Mouse (Mus musculus) cerebellum, postnatal 4 days (tissue): ENCODE measurements around the gene Btg1.
A peak's percentile ranks its signal among the peaks of the same experiment; 100 is the strongest.

Source experiments
- DNase-seq, 2 experiments: peaks; one replicate each; pipeline ENCODE4 v3.0.0; 2022; ENCODE audit warnings: low spot score in 2 of 2, mixed read lengths in 1 of 2

The Btg1 gene

DNA sequence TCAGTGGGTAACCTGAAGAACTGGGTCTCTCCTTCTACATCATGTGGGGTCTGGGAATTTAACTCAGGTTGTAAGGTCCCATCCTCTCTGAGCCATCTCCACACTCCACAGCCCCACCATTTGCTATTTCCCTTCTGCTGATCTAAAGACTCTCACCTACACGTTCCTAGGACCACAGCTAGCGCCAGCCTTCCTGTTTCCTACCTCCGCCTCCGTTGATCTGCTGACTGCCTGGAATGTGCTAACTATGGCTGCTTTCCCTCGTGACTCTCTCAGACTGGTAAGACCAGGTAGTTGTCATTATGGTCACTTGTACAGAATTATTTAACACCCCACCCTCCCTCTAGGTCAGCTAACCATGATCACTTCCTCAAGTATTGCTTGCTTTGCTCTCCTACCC, 13.3 kb downstream of the Btg1 start:
- DNase-seq = no peak

DNA sequence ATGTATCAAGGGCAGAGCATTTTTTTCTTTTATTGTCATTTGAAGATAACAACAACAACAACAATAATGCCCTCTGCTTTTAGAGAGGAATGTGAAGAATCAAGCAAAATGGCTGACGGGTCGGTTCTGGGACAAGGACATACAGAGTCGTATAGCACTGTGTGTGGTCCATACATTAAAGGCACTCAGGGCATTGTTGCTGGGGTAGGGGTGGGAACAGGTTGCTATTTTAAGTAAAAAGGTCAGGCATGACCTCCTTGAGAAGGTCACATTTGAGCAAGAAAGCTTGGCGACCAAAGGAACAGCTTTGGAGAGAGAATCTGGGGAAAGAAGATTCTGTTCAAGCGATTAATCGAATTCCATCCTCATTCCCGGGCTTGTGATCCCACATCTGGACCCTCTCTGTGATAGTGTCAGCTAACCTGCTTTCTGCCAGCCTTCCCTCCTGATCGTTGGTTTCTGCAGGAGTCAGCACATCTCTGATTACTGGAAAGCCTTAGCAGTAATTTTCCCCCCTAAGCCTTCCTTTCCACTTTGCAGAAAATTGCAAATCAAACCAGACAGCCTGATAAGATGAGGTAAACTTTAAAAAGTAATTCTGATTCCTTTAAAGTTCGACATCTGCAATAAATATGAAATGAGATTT, 14.4 kb downstream of the Btg1 start:
- DNase-seq = no peak

DNA sequence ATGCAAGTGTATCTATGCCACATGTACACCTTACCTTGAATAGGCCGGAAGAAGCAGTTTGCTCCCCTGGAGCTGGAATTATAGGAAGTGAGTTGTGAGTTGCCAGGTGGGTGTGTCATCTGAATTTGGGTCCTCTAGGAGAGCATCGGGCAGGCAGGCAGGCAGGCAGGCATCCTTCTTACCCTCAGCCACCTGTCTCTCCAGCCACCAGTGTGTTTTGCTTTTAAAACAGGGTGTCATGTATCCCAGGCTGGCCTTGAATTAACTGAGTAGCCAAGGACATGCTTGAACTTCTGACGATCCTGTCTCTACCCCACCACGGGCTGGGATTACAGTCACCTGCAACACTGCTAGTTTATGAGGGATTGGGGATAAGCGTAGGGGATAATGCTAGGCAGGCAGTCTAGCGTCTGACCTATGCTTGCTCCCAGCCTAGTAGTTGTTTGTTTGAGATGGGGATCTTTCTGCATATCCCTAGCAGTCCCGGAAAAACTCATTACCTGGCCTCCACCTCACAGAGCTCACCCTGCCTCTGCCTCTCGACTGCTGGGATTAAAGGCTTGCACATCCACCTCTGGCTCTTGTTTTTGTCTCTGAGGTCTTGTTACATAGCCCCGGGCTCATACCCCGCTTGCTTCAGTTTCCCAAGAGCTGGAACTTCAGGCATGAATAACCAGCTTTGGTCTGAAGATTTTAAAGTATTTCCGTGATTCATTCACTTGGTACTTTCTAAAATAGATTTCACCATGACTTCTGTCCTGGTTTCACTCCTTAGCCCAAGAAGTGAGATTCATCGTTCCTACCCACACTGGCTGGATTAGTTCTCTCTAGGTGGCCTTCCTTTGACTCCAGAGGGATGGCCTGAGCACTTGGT, 15.7 kb downstream of the Btg1 start:
- DNase-seq = no peak

DNA sequence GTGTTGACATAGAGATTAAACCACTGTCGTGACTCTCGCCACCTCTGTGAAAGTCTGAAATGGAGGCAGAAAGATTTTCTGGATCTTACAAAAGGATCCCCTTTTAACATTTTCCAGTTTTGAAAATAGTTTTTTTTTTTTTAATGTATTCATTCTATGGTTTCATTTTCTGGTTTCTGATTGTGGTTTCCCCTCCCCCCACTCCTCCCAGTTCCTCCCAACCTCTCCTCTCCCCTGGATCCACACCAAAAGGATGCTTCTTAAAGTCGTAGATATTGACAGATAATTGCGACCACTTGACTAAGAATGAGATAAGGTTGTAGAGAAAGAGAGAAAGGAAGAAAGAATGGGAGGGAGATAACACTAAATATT, 16.3 kb downstream of the Btg1 start:
- no peak for DNase-seq

DNA sequence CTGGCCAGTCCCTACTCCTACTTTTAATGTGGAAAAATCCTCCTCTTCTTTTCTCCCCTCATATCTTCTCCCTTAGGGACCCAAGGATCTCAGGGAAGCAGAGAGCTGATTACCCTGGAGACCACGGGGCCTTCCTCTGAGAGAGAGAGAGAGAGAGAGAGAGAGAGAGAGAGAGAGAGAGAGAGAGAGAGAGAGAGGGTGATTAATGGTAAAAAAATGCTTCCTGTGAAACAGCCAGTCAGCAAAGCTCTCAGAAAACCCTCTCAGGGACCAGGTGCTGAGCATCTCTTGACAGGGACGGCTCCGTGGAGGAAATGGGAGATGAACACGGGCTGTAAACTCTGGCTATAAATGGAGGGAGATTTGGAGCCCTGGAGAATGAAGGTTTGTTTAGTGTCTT, 18.7 kb downstream of the Btg1 start:
- no peak for DNase-seq

DNA sequence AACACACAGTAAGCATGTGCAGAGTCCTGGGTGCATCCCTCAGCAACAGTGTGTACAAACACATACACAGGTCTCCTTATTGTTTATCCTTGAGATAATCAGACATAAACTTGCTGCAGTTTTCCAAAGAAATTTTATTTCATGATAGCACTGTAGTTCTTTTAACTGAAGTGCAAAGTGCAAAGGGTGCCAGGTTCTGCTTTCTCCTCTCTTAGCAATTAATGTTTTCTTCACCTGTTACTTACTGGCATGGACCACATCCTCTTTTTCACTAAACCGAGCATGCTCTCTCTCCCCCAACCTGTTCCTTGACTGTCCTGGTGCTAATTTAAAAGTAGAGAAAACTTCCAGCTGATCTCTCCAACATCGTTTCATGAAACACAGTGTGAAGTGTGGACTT, 21.7 kb downstream of the Btg1 start:
- DNase-seq = no peak

DNA sequence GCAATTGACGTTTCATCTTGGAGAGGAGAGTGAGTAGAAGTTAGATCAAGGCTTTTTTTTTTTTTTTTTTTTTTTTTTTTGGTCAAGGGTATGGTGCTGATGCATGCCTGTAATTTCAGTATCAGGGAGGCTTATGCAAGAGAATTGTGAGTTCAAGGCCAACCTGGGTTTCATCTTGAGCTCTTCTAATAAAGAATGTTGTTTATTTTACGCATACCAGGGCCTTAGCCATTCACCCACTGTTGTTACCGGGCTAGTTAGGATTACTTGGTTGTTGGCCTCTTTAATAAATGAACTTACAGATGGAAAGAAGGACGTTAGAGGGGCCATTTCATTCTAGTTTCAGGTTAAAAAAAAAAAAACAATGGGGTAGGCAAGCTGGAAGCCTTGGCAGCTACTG, 25.2 kb downstream of the Btg1 start:
- DNase-seq = no peak

DNA sequence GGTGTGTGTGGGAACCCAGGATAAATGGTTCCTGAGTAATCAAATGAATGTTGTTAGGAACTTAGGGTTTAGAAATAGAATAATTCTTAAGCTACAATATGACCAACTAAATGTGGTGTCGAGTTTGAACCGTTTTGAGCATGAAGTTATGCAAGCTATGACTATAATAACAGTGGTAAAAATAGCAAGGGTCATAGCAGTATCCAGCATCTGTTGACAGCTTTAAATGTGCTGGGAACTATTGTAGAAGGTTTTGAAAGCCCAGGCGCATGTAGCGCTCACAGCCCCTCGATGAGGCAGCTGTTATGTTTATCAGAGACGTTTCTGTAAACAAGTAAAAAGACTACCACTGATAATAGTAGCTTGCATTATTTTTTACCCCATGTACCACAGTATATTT, 25.9 kb downstream of the Btg1 start:
- DNase-seq = no peak

DNA sequence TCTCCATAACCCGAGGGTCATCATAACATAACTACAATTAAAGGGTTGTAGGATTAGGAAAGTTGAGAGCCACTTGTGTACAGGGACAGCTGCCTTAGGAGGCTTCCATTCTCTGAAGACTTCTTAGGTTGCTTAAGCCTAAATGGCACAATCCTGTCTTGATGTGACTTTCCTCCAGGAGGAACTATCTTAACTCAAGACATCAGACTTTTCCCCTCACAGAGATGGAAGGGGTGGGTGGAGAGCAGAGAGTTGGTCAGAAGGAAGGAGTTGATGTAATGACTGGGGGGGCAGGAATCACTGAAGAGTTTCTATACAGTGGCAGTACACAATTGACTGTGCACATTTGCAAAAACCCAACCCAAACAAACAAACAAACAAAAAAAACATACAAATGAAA, 28.4 kb downstream of the Btg1 start:
- no peak for DNase-seq

DNA sequence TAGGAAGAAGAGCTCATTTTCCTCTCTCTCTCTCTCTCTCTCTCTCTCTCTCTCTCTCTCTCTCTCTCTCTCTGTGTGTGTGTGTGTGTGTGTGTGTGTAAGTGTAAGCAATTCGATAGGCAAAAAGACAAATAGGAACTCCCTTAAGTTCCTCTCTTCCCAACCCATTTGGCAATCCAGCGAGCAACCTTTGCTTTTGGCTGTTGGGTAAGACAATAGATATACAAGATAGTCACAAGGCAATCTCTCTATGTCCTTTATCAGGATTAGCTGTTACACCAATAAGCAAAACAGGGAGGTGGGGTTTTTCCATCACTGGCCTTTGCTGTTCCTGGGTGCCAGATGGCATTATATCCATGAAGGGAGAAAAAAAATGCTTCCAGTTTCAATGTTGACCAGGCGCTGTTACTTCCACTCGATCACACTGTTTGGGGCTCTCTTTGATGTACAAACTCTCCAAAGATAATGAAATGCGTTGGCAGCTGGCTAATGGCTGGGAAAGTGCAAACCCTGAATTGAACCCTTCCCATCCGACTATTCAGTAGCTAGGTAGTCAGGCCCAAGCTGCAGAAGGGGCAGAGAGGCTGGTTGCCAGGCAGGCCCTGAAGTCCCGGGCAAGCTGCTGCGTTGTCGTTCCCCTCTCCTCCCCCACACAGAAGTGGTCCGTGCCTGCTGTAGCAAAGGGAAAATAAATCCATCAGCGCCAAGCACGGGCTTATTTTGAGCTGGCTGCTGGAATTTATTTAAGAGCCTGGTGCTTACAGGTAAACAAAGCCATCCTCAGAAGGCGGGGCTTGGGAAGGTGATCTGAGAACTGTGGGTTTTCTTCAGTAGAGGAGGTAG, 29.4 kb downstream of the Btg1 start:
- DNase-seq = peak in 1 of 2 experiments; percentile 58

DNA sequence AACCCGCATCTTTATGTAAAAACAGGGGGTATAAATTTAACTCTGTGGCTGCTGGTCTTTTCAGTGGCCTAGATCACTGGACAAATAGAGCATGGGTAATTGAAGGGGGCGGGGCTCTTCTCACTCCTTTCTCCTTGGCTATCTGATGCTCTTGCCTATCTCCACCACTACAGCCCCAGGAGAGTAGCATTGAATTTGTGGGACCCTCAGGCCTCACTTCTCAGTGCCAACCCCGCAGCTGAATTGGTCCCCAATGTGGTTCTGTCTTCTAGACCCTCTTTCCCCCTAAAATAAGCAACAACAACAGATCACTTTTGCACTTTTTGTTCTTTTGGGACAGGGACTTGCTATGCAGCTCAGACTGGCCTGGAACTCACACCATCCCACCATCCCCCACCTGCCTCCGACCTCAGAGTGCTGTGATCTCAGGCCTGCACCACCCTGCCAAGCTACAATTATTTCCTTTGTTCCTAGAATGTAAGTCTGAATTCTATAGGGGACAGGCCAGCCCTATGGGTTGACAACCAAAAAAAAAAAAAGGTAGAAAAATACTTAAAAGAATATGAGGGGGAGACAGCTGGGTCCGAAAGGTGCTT, 30.2 kb downstream of the Btg1 start:
- DNase-seq = no peak

DNA sequence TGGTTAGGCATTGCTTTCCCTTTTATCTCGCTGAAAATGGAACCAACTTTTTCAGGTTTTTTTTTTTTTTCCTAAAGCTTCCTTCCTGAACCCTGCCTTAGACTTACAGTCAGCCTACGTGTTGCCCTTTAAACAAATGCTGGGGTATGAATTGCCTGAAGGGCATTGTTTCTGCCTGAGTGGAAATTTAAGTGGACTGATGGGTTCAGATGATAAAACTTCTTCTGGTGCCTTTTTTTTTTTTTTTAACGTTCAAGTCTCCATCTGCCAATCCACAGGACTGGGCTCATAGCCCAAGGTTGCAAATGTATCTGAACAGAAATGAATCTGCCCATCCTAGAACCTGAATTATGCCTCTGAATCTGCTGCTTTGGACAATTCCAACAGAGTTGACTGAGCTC, 31.4 kb downstream of the Btg1 start:
- DNase-seq = no peak

DNA sequence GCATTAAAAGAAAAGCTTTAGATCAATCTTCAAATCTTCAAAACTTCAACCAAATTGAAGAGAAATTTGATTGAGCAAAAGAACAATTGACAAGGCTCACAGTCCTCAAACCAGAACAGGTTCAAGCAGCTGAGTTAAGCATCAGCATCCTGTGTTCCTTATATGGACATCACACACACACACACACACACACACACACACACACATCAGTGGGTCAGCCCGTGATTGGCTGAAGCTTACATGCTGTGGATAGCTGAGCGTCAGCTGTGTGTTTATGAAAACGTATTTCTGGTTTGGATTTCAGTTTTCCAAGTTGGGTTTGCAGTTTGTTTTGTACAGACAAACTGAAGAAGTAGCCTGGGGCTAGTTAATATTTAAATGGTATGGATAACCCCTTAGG, 32.7 kb downstream of the Btg1 start:
- no peak for DNase-seq

DNA sequence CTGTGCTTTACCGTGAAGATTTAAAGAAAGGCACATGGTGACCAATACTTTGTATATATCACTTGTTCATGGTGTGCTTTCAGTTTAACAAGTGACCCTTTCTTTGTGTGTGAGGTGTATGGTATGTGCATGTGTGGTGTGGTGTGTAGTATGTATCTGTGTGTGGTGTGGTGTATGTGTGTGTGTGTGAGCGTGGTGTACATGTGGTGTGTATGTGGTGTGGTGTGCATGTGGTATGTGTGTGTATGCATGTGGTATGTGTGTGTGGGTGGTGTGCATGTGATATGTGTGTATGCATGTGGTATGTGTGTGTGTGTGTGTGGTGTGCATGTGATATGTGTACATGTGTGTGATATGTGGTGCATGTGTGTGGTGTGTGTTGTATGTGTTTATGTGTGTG, 35.6 kb downstream of the Btg1 start:
- DNase-seq = no peak

DNA sequence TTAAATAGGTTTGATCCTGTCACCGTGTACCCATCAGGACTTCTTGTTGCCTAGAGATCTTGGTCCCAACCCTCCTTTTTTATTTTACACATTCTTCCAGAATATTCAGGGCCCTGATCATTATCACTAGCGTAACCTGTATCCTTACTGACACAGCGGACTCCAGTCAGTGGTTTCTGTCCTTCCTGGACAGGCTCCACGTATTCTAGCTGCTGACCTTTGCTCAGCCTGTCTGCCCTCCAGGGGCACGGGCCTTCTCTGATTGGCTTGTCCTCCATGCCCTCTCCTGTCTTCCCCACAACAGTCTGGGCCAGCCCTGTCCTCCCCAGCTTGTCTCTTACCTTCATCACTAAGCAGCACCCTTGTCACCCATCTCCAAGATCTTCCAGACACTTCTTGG, 36.2 kb downstream of the Btg1 start:
- no peak for DNase-seq

DNA sequence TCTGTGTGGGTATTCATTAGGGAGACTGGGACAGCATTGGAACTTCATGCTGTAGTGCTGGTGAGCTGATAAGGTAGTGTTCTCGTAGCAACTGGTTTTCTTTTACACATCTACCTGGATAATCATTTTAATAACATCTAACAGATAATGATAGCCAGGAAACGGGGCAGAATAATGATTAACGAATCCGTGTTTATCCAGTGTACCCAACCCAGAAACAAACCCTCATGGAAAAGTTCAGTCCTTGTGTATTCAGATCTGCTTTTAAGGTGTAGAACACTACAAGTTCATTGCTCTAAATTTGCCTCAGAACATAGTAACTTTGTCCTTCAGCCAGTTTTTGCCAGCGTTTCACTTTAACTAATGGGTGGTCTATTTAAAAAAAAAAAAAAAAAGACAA, 37.3 kb downstream of the Btg1 start:
- DNase-seq = no peak

DNA sequence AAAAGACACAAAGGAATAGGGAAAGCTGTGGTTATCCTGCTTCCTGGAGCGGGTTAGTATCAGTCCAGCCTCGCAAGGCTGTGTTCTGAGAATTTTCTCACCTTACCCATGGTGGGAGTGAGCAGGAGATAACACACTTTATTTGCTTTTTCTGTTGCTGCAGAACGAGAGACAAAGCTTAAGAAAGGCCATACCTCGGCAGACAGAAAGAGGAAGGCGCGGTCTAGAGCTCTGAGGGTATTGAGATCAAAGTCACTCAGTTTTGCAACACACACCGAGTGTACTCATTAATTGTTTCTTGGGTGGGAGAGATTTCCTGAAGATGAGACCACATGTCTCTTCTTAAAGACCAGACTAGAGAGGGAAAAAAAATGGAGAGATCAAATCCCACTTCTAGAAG, 37.8 kb downstream of the Btg1 start:
- no peak for DNase-seq

DNA sequence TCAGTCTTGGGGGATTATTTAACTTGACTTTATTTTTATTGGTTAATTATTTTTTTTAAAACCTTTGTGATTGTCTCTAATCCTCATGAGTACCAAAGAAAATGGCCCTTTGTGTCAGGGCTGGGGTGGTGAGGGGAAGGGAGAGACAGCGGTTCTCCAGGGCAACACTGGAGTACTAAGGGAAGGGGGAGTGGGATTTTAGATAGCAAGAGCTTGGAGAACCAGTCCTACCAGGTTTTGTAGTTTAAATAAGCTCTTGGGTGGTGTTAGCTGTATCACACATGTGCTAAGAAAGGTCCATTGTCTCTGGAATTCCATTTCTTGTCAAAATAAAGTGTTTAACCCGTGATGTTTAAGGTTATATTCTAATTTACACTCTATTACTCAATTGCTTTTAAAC, 38.3 kb downstream of the Btg1 start:
- DNase-seq = no peak

DNA sequence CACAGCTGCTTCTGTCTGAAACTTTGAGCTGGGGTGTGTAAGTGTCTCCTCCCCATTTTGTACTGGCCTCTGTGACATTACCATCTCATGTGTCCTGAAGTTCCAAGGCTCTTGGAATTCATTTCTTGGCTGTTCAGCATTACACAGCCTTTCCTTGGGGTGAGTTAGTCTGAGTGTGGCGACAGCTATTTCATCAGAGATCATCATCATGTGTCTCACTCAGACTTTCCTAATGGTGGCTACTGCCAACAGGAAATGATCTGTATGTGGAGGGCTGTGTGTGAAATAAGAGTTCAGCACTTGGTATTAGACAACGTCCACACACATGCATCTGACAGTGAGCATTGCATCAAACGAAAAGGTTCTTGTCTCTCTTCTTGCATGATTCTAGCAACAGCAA, 39.4 kb downstream of the Btg1 start:
- no peak for DNase-seq

DNA sequence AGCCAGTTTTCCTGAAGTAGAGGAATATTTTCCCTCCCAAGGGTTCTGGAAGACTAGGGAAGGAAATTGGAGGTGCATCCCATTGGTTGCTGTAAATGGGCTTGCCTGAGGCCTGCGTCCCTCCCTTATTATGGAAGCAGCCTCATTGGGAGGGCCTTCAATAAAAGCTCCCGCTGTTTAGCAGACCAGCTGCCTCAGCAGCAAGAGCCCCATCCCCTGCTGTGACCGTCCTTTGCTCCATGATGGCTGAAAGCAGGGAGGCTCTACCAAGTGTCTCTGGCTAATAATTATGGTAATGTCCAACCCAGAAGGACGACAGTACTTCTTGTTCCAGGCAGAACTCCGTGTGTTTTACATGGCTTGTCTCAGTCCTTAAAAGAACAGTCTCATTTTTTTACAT, 42.1 kb downstream of the Btg1 start:
- DNase-seq = no peak

DNA sequence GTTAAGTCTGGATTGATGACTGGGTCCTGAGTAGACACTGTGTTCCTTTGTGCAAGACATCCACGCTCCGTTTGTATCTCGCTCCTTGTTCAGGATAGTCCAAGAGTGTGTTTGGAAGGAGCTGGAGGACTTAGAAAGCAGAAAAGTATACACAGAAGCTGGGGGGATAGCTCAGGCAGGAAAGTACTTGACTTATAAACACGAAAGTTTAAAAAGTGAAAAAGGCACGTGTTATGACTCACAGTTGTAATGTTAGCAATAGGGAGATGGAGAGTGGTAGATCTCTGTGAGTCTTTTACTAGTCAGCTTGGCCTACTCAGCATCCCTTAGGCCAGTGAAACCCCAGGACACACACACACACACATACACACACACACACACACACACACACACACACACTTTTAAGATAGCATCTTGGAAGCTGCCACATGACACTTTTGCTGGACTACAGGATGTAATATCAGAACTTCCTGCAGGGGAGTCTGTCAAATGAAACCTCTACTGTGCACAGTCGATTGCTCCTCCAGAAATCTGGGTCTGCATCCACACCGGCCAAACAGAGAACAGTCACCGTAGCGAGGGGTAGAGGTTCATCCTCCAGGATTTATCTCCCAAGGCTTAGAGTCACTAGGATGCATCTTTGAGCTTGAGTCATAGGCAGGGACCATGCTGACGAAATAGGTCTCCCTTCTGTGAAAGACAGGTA, 43.6 kb downstream of the Btg1 start:
- DNase-seq = no peak

DNA sequence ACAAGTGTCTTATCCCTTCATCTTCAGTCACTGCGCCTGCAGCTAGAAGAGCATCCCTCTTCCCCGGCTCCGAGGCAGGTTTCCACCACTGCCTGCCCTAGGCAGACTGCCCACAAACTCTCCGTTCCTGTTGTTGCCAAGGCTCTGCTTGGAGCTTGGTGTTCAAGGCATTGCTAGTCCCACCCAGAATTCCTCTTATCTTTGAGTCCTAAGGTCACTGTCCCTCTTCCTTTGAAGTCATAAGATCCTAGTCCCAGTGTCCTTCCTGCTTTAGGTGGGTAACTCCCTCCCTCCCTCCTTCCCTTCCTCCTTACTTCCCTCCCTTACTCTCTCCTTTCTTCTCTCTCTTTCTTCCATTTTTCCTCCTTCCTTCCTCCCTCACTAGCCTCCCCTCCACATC, 46.2 kb downstream of the Btg1 start:
- DNase-seq = no peak
